Mouse (Mus musculus) heart, postnatal 0 days (tissue): ENCODE results near the gene Gm20715. TPM values are rescaled to one million over a fixed set of nuclear protein-coding genes. Genes with fewer than 3 reads are reported as not detected.

Experiments
- ATAC-seq: fragments of 200-750 bp; cut with Nextera tagmentation; 2 replicates; pipeline ENCODE4 v1.8.0; 2017; ENCODE audit warnings: low read depth, moderate number of reproducible peaks, moderate library complexity; ENCODE audit not compliant: insufficient read depth
- DNase-seq: peaks from one replicate; pipeline ENCODE4 v3.0.0-alpha.2; 2016; ENCODE audit warnings: low spot score
- H3K27ac ChIP-seq: fragments of 300-500 bp; sonication (generic); 2 replicates; pipeline ENCODE4 v1.5.1; 2014; ENCODE audit warnings: low read depth, mild to moderate bottlenecking
- H3K27me3 ChIP-seq: fragments of 300-500 bp; sonication (generic); 2 replicates; pipeline ENCODE4 v1.6.1; 2014; ENCODE audit warnings: low read length, mixed read lengths; ENCODE audit not compliant: control insufficient read depth, insufficient read depth
- H3K36me3 ChIP-seq: fragments of 300-500 bp; sonication (generic); replicated peaks from 2 replicates; pipeline ENCODE4 v1.6.1; 2014; ENCODE audit warnings: low read length, mixed read lengths; ENCODE audit not compliant: control insufficient read depth, insufficient read depth
- H3K4me1 ChIP-seq: fragments of 300-500 bp; sonication (generic); 2 replicates; pipeline ENCODE4 v1.6.1; 2014; ENCODE audit warnings: antibody characterized with exemption; ENCODE audit not compliant: control insufficient read depth, insufficient read depth
- H3K4me2 ChIP-seq: fragments of 300-500 bp; sonication (generic); 2 replicates; pipeline ENCODE4 v1.6.1; 2014; ENCODE audit warnings: low read depth, mild to moderate bottlenecking, low read length, moderate library complexity
- H3K4me3 ChIP-seq: fragments of 300-500 bp; sonication (generic); 2 replicates; pipeline ENCODE4 v1.5.1; 2014; ENCODE audit warnings: low read depth, low read length
- H3K9ac ChIP-seq: fragments of 300-500 bp; sonication (generic); replicated peaks from 2 replicates; pipeline ENCODE4 v1.6.1; 2014; ENCODE audit warnings: low read depth, low read length, mixed read lengths
- H3K9me3 ChIP-seq: fragments of 300-500 bp; sonication (generic); replicated peaks from 2 replicates; pipeline ENCODE4 v1.6.1; 2016; ENCODE audit warnings: low read length; ENCODE audit not compliant: control insufficient read depth
- CTCF ChIP-seq: IDR thresholded peaks from 2 replicates; pipeline ENCODE4 v1.5.1; 2016; ENCODE audit warnings: antibody characterized with exemption, control low read depth, low read depth
- EP300 ChIP-seq: IDR thresholded peaks from 2 replicates; pipeline ENCODE4 v1.6.1; 2016; ENCODE audit warnings: antibody characterized with exemption, low read depth
- WGBS: fragments of 180-500 bp; shearing (Covaris S2); extraction: QIAGEN DNeasy Blood & Tissue Kit; methylation state at CpG from one replicate; pipeline ENCODE4 v1.1.7; 2014; 5-methylcytosine and 5-hydroxymethylcytosine counted together
- polyA plus RNA-seq: library from polyadenylated mRNA; unstranded; fragments of >200 nt; fragmentation: Nextera tagmentation; extraction: Ambion mirVana; gene quantifications from 2 replicates; pipeline ENCODE4 v1.2.1, GENCODE M21; 2015
- total RNA-seq: library from RNA; depleted of rRNA; stranded (reverse); fragments of >200 nt; gene quantifications from 2 replicates; pipeline ENCODE4 v1.2.3, GENCODE M21; 2014; ENCODE audit warnings: low replicate concordance; rRNA removed

The Gm20715 gene
- total RNA-seq (not detected in 2 replicates), polyA plus RNA-seq (not detected in 2 replicates)

- Histone ChIP-seq H3K36me3 (no peaks in the 10 kb centered on the region), H3K27me3 (no peaks in the 10 kb centered on the region), H3K4me1 (no peaks in the 10 kb centered on the region), H3K9ac (no peak within 1 kb of the TSS), H3K4me2 (no peak within 1 kb of the TSS), H3K4me3 (no peak within 1 kb of the TSS), H3K9me3 (no peaks in the 10 kb centered on the region), H3K27ac (no peak within 1 kb of the TSS)
- DNase-seq = peak; percentile 90
- under 1% methylated on average over 17 of the region's 17 CpGs for WGBS
- ATAC-seq = peak; percentile 97
- no peak for TF ChIP-seq CTCF
- TF ChIP-seq EP300 = no peak
These were observed at the start of gene Gm20715 for GRCm38 (mm10) chr7:6410043-6410442. Gm20715 (plus strand) TSS chr7:6410277.

DNA sequence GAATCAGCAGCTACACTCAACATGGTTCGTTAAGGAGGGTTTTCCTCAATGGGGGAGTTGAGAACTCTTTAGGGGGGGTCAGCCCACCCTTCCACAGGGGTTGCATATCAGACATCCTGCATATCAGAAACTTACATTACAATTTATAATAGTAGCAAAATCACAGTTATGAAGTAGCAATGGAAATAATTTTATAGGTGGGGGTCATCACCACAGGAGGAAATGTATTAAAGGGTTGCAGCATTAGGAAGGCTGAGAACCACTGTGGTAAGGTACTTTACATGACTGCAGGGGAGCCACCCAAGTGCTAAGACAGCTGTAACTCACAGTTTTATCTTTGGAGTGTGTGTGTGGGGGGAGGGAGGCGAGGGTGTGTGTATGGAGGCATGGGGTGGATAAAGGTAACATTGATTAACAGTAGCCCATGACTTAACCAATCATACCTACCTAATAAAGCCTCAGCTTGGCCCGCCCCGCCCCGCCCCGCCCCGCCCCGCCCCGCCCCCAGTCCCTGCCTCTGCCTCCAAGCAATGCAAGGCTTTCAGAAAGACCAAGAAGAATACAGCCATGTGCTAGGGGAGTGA is 49.5 kb upstream of the Gm20715 start:
- TF ChIP-seq CTCF (no peak), EP300 (no peak)
- no peak overlapping the region for H3K9ac ChIP-seq
- ATAC-seq = no peak

DNA sequence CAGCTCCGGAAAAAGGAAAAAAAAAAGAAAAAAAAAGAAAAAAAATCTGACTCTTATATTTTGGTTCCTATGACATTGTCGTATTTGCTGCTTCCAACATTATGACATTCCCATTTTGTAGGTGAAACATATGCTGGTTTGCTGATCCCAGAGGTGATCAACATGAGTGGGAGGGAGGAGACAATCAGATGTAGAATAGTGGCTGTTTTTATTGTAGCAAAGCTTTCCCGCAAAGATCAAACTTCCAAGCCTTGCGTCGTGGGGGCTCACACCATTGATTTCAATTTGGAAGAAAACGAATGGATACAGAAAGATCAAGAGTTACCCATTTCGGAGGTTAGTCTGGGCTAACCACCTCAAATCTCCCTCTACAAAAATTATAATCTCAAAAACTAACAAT is 48.3 kb upstream of the Gm20715 start:
- no peak for DNase-seq
- Histone ChIP-seq H3K4me3 (peak overlapping the region; percentile 53), H3K4me2 (peak overlapping the region; percentile 71), H3K9ac (peak overlapping the region; percentile 55), H3K36me3 (no peaks in the 10 kb centered on the region), H3K27ac (peak overlapping the region; percentile 80), H3K27me3 (no peaks in the 10 kb centered on the region), H3K4me1 (peaks cover 4% of the 10 kb centered on the region; the same call in 1 of the 2 replicates), H3K9me3 (no peaks in the 10 kb centered on the region)
- TF ChIP-seq CTCF (no peak), EP300 (no peak)
- ATAC-seq = no peak
- 27% methylated on average over 7 of the region's 7 CpGs for WGBS

More for the DNA sequence above, 49.5 kb upstream of the Gm20715 start:
- Histone ChIP-seq H3K36me3 (no peaks in the 10 kb centered on the region), H3K27me3 (no peaks in the 10 kb centered on the region), H3K27ac (no peak overlapping the region), H3K4me1 (peaks cover 4% of the 10 kb centered on the region; the same call in 1 of the 2 replicates), H3K4me3 (no peak overlapping the region), H3K4me2 (no peak overlapping the region), H3K9me3 (no peaks in the 10 kb centered on the region)
- DNase-seq = no peak
- WGBS = 12% methylated on average over 9 of the region's 9 CpGs

DNA sequence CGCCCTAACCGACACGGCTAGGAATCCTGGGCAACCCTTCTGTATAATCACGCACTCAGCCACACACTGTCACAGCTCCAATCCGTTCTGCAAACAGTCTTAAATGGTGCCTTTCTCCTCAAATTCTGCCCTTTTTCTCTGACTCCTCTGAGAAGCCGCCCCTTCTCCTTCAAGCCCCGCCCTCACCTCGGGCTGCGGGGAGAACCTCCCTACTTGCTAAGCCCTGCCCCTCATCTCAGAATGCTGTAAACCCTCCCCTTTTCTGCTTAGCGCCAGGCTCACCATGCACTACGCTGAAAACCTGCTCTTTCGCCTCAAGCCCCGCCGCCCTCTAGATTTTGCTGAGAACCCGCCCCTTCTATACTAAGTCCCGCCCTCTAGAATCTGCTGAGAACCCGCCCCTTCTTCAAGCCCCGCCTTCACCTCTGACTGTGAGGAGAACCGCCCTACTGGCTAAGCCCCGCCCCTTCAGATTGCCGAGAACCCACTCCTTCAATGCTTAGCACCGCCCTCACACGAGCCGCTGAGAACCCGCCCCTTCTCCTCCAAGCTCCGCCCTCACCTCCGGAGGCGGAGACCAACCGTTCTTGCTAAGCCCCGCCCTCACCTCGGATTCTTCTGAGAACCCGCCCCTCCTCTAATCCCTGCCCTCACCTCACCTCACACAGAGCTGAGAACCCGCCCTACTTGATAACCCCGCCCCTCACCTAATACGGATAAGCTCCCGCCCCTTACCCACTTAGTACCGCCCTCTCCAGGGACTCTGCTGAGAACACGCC is 47.6 kb upstream of the Gm20715 start:
- Histone ChIP-seq H3K4me3 (peak overlapping the region; percentile 53), H3K27me3 (no peaks in the 10 kb centered on the region), H3K4me2 (peak overlapping the region; percentile 71), H3K9me3 (no peaks in the 10 kb centered on the region), H3K4me1 (peaks cover 4% of the 10 kb centered on the region; the same call in 1 of the 2 replicates), H3K27ac (peak overlapping the region; percentile 80), H3K36me3 (no peaks in the 10 kb centered on the region), H3K9ac (peak overlapping the region; percentile 55)
- DNase-seq (peak; percentile 99), ATAC-seq (peak; percentile 95)
- under 1% methylated on average over 37 of the region's 38 CpGs for WGBS
- TF ChIP-seq EP300 = no peak
- no peak for TF ChIP-seq CTCF

GRCm38 (mm10) chr7:6363047-6363488 is 47.0 kb upstream of the Gm20715 start, which contains the start of gene Zfp78:
Zfp78 (plus strand) TSS chr7:6363280.
- peak; percentile 94 for DNase-seq
- Histone ChIP-seq H3K27me3 (no peaks in the 10 kb centered on the region), H3K4me3 (peak within 1 kb of the TSS; percentile 53), H3K36me3 (no peaks in the 10 kb centered on the region), H3K4me2 (peak within 1 kb of the TSS; percentile 71), H3K4me1 (peaks cover 4% of the 10 kb centered on the region; the same call in 1 of the 2 replicates), H3K9ac (peak within 1 kb of the TSS; percentile 62), H3K27ac (peak within 1 kb of the TSS; percentile 80), H3K9me3 (no peaks in the 10 kb centered on the region)
- ATAC-seq = peak; percentile 77
- under 1% methylated on average over 23 of the region's 23 CpGs for WGBS
- TF ChIP-seq CTCF (peak; percentile 38), EP300 (no peak)
